Mouse (Mus musculus): ENCODE results near the gene Cd5. TPM values are rescaled to one million over a fixed set of nuclear protein-coding genes. Genes with fewer than 3 reads are reported as not detected.

Gene Cd5
- 0.10 and 0.13 TPM in 2 replicates for polyA plus RNA-seq (2015; fragmentation: Nextera tagmentation; extraction: Ambion mirVana)

GRCm38 (mm10) chr19:10738811-10739210 lies at the start of gene Cd5:
Cd5 (minus strand) TSS chr19:10739002.
- Histone ChIP-seq H3K4me1 (replicated peaks) (no peaks in the 10 kb centered on the region), H3K36me3 (no peaks in the 10 kb centered on the region), H3K27me3 (replicated peaks) (no peaks in the 10 kb centered on the region), H3K27ac (no peak within 1 kb of the TSS), H3K4me3 (replicated peaks) (no peak within 1 kb of the TSS), H3K9me3 (no peaks in the 10 kb centered on the region), H3K4me2 (replicated peaks) (no peak within 1 kb of the TSS), H3K9ac (no peak within 1 kb of the TSS)
- no peak for ATAC-seq
- 62% methylated on average over 4 of the region's 4 CpGs for WGBS

DNA sequence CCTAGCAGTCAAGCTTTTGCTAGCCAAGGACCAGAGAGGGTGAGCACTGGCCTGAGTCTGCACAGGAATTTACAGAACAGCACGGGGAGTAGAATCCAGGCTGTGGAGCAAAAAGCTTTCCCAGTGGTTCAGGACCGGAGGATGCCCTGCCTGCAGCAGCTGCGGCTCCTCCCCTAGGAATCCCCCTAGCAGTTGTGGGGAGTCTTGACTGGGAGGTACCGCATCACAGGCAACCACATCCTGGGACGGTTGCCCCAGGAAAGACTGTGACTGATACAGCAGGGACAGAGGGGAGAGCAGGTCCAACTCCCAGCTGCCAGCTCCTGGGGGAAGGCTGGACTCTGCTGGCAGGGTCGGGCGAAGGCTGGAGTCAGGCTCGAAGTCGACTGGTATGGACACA lies 49.4 kb upstream of the Cd5 start:
- no peaks in the 10 kb centered on the region for H3K27me3 ChIP-seq (replicated peaks)
- ATAC-seq: no peak
- 73% methylated on average over 9 of the region's 9 CpGs for WGBS

DNA sequence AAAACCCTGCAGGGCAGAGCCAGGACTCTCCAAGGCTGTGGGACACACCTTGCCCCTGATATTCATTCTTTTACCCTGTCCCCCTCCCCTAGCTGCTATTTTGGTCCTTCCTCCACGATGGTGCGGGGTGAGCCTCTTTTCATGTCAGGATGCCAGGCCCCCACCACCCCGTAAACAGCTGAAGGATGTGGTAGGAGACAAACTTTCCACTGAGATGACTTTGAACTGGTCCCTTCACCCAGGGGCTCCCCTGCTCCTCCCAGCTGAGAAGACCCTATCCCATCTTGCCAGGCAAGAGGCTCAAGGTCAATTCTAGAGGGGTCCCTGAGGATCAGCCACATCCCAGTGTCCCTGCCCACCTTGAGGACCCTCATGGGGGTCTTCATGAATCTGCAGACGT lies 48.6 kb upstream of the Cd5 start:
- 75% methylated on average over 4 of the region's 4 CpGs for WGBS
- Histone ChIP-seq H3K9me3 (no peaks in the 10 kb centered on the region), H3K4me2 (replicated peaks) (no peak overlapping the region), H3K36me3 (no peaks in the 10 kb centered on the region), H3K9ac (no peak overlapping the region), H3K4me1 (replicated peaks) (no peaks in the 10 kb centered on the region), H3K27me3 (replicated peaks) (no peaks in the 10 kb centered on the region), H3K27ac (no peak overlapping the region), H3K4me3 (replicated peaks) (no peak overlapping the region)
- ATAC-seq: no peak

More for the DNA sequence above, 49.4 kb upstream of the Cd5 start:
- Histone ChIP-seq H3K27ac (no peak overlapping the region), H3K4me1 (replicated peaks) (no peaks in the 10 kb centered on the region), H3K4me3 (replicated peaks) (no peak overlapping the region), H3K9ac (no peak overlapping the region), H3K9me3 (no peaks in the 10 kb centered on the region), H3K4me2 (replicated peaks) (no peak overlapping the region), H3K36me3 (no peaks in the 10 kb centered on the region)

DNA sequence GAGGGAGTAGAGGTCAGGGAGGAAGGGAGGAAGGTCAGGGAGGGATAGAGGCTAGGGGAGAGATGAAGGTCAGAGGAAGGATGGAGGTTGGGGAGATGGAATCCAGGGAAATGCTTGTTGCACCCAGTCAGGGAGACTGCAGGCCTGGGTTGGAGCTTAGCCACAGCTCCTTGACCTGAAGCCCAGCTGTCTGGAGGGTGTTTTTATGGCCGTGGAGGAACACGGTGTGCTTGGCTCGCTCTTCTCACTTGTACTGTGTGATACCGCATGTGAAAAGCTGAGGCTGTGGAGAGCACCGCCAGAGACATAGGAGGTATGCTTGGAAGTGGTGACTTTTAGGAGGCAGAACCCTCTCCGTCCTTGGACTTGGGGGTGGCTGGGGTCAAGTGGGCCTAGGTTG lies 48.0 kb upstream of the Cd5 start:
- H3K27ac ChIP-seq: no peak overlapping the region
- no peaks in the 10 kb centered on the region for H3K27me3 ChIP-seq (replicated peaks)
- no peak overlapping the region for H3K9ac ChIP-seq
- H3K4me1 ChIP-seq (replicated peaks): no peaks in the 10 kb centered on the region
- no peaks in the 10 kb centered on the region for H3K9me3 ChIP-seq
- ATAC-seq: no peak
- no peak overlapping the region for H3K4me3 ChIP-seq (replicated peaks)
- 81% methylated on average over 6 of the region's 6 CpGs for WGBS
- no peak overlapping the region for H3K4me2 ChIP-seq (replicated peaks)
- H3K36me3 ChIP-seq: no peaks in the 10 kb centered on the region

DNA sequence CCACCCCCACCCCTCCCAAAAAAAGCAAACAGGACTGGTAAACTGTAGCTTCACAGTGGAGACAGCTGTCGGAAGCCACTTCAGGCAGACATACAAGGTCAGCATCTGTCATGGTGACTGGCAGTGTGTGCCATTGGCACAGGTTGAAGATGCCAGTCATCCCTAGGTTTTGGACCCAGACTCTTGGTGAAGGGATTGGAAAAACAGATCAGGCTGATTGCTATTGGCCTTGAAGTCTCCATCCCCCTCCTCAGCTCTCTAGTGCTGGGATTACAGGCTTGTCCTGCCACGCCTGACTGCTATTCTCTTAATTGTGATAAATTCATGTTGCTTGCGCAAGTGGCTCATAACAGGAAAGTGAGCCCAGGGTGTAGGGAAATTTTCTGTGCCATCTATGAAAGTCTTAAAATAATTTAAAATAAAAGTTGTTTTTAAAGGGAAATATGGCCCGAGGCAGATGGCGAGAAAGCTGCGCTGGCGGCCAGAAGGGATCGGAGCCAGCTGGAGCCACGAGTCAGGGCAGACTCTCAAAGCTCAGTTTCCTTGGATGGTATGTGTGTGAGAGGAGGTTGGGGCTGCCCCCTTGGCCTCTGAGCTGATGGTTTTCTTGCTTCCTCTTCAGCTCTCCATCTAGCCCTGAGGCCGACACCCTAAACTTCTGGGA lies 46.1 kb upstream of the Cd5 start:
- H3K27ac ChIP-seq: no peak overlapping the region
- WGBS: 75% methylated on average over 10 of the region's 10 CpGs
- H3K27me3 ChIP-seq (replicated peaks): no peaks in the 10 kb centered on the region
- H3K4me1 ChIP-seq (replicated peaks): no peaks in the 10 kb centered on the region
- H3K36me3 ChIP-seq: no peaks in the 10 kb centered on the region
- no peak overlapping the region for H3K4me3 ChIP-seq (replicated peaks)
- no peak overlapping the region for H3K9ac ChIP-seq
- no peak overlapping the region for H3K4me2 ChIP-seq (replicated peaks)
- H3K9me3 ChIP-seq: no peaks in the 10 kb centered on the region
- ATAC-seq: no peak

GRCm38 (mm10) chr19:10784061-10784460 lies 45.3 kb upstream of the Cd5 start:
- no peak for ATAC-seq
- no peak overlapping the region for H3K4me3 ChIP-seq (replicated peaks)
- 41% methylated on average over 3 of the region's 3 CpGs for WGBS

DNA sequence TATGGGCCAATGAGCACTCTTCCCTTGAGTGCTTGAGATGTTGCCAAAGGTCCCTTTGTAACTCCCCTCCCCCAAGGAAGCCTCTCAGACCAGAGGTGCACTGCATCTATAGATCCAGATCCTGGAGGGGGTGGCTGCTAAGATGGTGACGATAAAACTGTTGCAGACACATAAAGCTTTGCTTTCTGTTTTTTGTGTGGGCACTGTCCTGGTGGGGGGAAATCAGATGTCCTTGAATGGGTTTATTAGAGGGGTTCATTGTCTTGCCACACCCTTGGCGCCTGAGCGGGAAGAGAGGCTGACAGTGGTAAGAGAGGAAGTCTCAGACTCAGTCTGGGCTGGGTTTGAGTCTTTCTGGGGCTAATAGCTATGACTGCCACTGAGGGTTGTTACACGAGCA lies 44.4 kb upstream of the Cd5 start:
- WGBS: 68% methylated on average over 4 of the region's 4 CpGs
- H3K36me3 ChIP-seq: no peaks in the 10 kb centered on the region
- no peaks in the 10 kb centered on the region for H3K9me3 ChIP-seq
- H3K9ac ChIP-seq: no peak overlapping the region
- no peak for ATAC-seq
- no peak overlapping the region for H3K4me3 ChIP-seq (replicated peaks)
- H3K27ac ChIP-seq: no peak overlapping the region
- H3K27me3 ChIP-seq (replicated peaks): no peaks in the 10 kb centered on the region
- H3K4me2 ChIP-seq (replicated peaks): no peak overlapping the region
- no peaks in the 10 kb centered on the region for H3K4me1 ChIP-seq (replicated peaks)

More at GRCm38 (mm10) chr19:10784061-10784460, 45.3 kb upstream of the Cd5 start:
- Histone ChIP-seq H3K4me2 (replicated peaks) (no peak overlapping the region), H3K27me3 (replicated peaks) (no peaks in the 10 kb centered on the region), H3K4me1 (replicated peaks) (no peaks in the 10 kb centered on the region), H3K9ac (no peak overlapping the region), H3K27ac (no peak overlapping the region), H3K36me3 (no peaks in the 10 kb centered on the region), H3K9me3 (no peaks in the 10 kb centered on the region)

- H3K9ac ChIP-seq: no peak overlapping the region
- H3K27me3 ChIP-seq (replicated peaks): no peaks in the 10 kb centered on the region
- no peak overlapping the region for H3K27ac ChIP-seq
- H3K4me3 ChIP-seq (replicated peaks): no peak overlapping the region
- WGBS: 78% methylated on average over 4 of the region's 4 CpGs
- H3K4me2 ChIP-seq (replicated peaks): no peak overlapping the region
- no peak for ATAC-seq
- H3K4me1 ChIP-seq (replicated peaks): no peaks in the 10 kb centered on the region
- H3K36me3 ChIP-seq: no peaks in the 10 kb centered on the region
- no peaks in the 10 kb centered on the region for H3K9me3 ChIP-seq
These were observed 42.8 kb upstream of the Cd5 start for GRCm38 (mm10) chr19:10781641-10782040.

- Histone ChIP-seq H3K4me1 (replicated peaks) (no peaks in the 10 kb centered on the region), H3K27me3 (replicated peaks) (no peaks in the 10 kb centered on the region), H3K9me3 (no peaks in the 10 kb centered on the region), H3K36me3 (no peaks in the 10 kb centered on the region), H3K9ac (no peak overlapping the region), H3K27ac (no peak overlapping the region), H3K4me2 (replicated peaks) (no peak overlapping the region), H3K4me3 (replicated peaks) (no peak overlapping the region)
- WGBS: 81% methylated on average over 4 of the region's 4 CpGs
- ATAC-seq: no peak
These were observed 38.1 kb upstream of the Cd5 start for GRCm38 (mm10) chr19:10776906-10777305.

DNA sequence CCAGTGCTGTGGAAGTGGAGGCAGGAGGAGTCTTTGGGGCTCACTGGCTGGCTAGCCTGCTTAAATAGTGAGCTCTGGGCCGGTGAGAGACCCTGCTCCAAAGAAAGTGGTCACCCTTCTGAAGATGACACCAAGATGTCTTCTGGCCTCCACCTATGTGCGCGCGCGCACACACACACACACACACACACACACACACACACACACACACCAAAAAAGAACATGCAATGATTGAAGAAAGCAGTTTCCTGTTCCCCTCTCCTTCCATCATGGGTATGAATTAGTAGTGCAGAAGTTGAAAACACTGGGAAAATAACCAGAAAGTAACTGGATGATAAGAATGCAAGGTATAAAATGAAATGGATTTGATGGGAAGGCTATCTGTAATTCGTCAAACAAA lies 35.3 kb upstream of the Cd5 start:
- Histone ChIP-seq H3K4me3 (replicated peaks) (no peak overlapping the region), H3K27ac (no peak overlapping the region), H3K4me2 (replicated peaks) (no peak overlapping the region), H3K27me3 (replicated peaks) (no peaks in the 10 kb centered on the region), H3K9me3 (no peaks in the 10 kb centered on the region), H3K4me1 (replicated peaks) (no peaks in the 10 kb centered on the region), H3K36me3 (no peaks in the 10 kb centered on the region), H3K9ac (no peak overlapping the region)
- no peak for ATAC-seq
- WGBS: 91% methylated on average over 6 of the region's 6 CpGs

DNA sequence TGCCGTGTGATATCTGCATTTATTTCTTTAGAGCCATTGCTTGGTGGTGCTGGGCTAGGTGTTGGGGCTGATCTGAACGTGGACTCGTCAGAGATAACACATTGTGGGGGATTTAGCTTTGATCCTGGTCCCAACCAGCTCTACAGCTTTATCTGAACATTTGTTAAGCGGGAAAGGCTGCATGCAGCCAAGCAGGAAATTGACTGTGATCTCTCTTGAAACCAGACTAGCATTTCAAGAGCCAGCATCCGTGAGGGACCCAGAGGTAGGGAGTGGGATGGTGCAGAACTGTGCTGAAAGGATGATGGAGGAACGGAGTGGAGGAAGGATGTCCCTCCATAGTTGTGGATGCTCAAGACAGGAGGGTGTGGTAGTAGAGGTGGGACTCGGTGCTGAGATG lies 34.6 kb upstream of the Cd5 start:
- no peaks in the 10 kb centered on the region for H3K9me3 ChIP-seq
- H3K27me3 ChIP-seq (replicated peaks): no peaks in the 10 kb centered on the region
- no peak overlapping the region for H3K9ac ChIP-seq
- no peak overlapping the region for H3K4me3 ChIP-seq (replicated peaks)
- ATAC-seq: no peak
- H3K27ac ChIP-seq: no peak overlapping the region
- 70% methylated on average over 7 of the region's 7 CpGs for WGBS
- no peaks in the 10 kb centered on the region for H3K4me1 ChIP-seq (replicated peaks)
- no peaks in the 10 kb centered on the region for H3K36me3 ChIP-seq
- no peak overlapping the region for H3K4me2 ChIP-seq (replicated peaks)

DNA sequence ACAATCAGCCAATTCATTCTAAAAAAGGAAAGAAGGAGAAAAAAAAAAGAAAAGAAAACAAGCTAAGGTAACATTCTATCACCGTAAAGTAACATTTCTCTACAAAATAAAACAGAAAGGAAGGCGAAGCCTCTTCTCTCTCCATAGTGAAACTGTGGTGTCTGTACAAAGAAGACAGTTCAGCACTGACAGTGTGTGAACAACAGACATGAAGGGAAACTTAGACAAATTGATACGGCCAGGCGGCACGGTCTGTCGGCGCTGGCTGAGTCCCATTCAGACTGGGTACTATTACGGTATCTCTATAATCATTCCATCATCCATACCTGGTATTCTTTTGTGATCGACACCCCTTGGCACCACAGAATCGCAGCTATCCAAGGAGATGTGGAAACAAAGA lies 34.1 kb upstream of the Cd5 start:
- Histone ChIP-seq H3K4me2 (replicated peaks) (no peak overlapping the region), H3K36me3 (no peaks in the 10 kb centered on the region), H3K4me3 (replicated peaks) (no peak overlapping the region), H3K27ac (no peak overlapping the region), H3K9ac (no peak overlapping the region), H3K27me3 (replicated peaks) (no peaks in the 10 kb centered on the region), H3K9me3 (no peaks in the 10 kb centered on the region), H3K4me1 (replicated peaks) (no peaks in the 10 kb centered on the region)
- WGBS: 88% methylated on average over 10 of the region's 10 CpGs
- ATAC-seq: no peak

DNA sequence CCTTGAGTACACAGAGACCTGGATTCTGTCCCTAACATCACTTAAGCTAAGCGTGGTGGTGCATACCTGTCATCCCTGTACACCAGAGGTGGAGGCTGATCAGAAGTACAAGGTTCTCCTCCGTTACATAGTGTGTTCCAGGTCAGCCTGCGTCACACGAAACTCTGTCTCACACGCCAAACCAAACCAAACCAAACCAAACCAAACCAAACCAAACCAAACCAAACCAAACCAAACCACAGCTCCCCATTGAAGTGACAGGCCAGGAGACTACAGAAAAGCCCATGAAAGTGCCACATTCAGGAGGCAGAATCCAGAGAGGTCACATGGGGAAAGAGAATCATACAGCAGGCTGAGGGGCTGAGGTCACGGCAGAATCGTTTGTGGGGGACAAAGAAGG lies 33.2 kb upstream of the Cd5 start:
- Histone ChIP-seq H3K36me3 (no peaks in the 10 kb centered on the region), H3K4me3 (replicated peaks) (no peak overlapping the region), H3K9me3 (no peaks in the 10 kb centered on the region), H3K4me2 (replicated peaks) (no peak overlapping the region), H3K9ac (no peak overlapping the region), H3K27me3 (replicated peaks) (no peaks in the 10 kb centered on the region), H3K4me1 (replicated peaks) (no peaks in the 10 kb centered on the region), H3K27ac (no peak overlapping the region)
- ATAC-seq: no peak
- 80% methylated on average over 7 of the region's 7 CpGs for WGBS

All from intestine, embryonic 15.5 days (tissue).